Mouse (Mus musculus) ES-E14 (cell line): Measurements from ENCODE around the gene Hes3. TPM values are rescaled to one million over a fixed set of nuclear protein-coding genes. Genes with fewer than 3 reads are reported as not detected.
A peak's percentile ranks its signal among the peaks of the same experiment; 100 is the strongest.

ENCODE experiments used
- DNase-seq: peaks from one replicate; pipeline ENCODE4 v3.0.0-alpha.2; 2013; ENCODE audit warnings: low read depth, low spot score
- H3K27ac ChIP-seq: 2 replicates; pipeline ENCODE4 v1.5.1; 2012; ENCODE audit warnings: low read depth, mild to moderate bottlenecking, low read length, moderate library complexity, mixed read lengths; ENCODE audit not compliant: poor library complexity, insufficient read depth, severe bottlenecking
- H3K36me3 ChIP-seq: 2 replicates; pipeline ENCODE4 v1.6.1; 2012; ENCODE audit warnings: mild to moderate bottlenecking, low read length, moderate library complexity, mixed read lengths; ENCODE audit not compliant: control insufficient read depth, poor library complexity, insufficient read depth, severe bottlenecking
- H3K4me1 ChIP-seq, 2 experiments: fragments of 150-350 bp in 1 of 2; sonication (generic) in 1 of 2; 2 replicates each; pipeline ENCODE4 v1.6.1; 2012; ENCODE audit warnings: low read length in 2 of 2, mild to moderate bottlenecking in 1 of 2, mixed read lengths in 1 of 2; ENCODE audit not compliant: control insufficient read depth in 2 of 2, insufficient read depth in 2 of 2, poor library complexity in 1 of 2
- H3K4me3 ChIP-seq, 2 experiments: fragments of 150-350 bp in 1 of 2; sonication (generic) in 1 of 2; 2 replicates each; pipeline ENCODE4 v1.5.1; 2012; ENCODE audit warnings: low read length in 2 of 2, low read depth in 1 of 2, mild to moderate bottlenecking in 1 of 2, mixed read lengths in 1 of 2; ENCODE audit not compliant: insufficient read depth in 1 of 2, poor library complexity in 1 of 2, severe bottlenecking in 1 of 2
- H3K9ac ChIP-seq: 2 replicates; pipeline ENCODE4 v1.6.1; 2012; ENCODE audit warnings: low read depth, mild to moderate bottlenecking, low read length, mixed read lengths; ENCODE audit not compliant: poor library complexity, insufficient read depth, severe bottlenecking
- H3K9me3 ChIP-seq: fragments of 150-350 bp; sonication (generic); 2 replicates; pipeline ENCODE4 v1.6.1; 2012; ENCODE audit warnings: low read depth, mild to moderate bottlenecking, low read length; ENCODE audit not compliant: control insufficient read depth, insufficient read depth
- CHD2 ChIP-seq: IDR thresholded peaks from 2 replicates; pipeline ENCODE4 v1.6.1; 2014; ENCODE audit warnings: mild to moderate bottlenecking, low read depth, low read length, inconsistent platforms
- HCFC1 ChIP-seq: IDR thresholded peaks from 2 replicates; pipeline ENCODE4 v1.6.1; 2012; ENCODE audit warnings: low read length, inconsistent platforms, borderline replicate concordance; ENCODE audit not compliant: insufficient read depth
- MAFK ChIP-seq: IDR thresholded peaks from 2 replicates; pipeline ENCODE4 v1.6.1; 2014; ENCODE audit warnings: mild to moderate bottlenecking, low read depth, low read length, inconsistent platforms; ENCODE audit not compliant: insufficient read depth
- ZC3H11A ChIP-seq: IDR thresholded peaks from 2 replicates; pipeline ENCODE4 v1.6.1; 2012; ENCODE audit warnings: low read depth, mild to moderate bottlenecking, inconsistent platforms, low read length, borderline replicate concordance
- ZNF384 ChIP-seq: IDR thresholded peaks from 2 replicates; pipeline ENCODE4 v1.6.1; 2012; ENCODE audit warnings: low read depth, low read length, inconsistent platforms
- in situ Hi-C, 2 experiments: fragments of 600-800 bp; cut with MboI; formaldehyde crosslinking; loops; one replicate each; pipeline ENCODE4 v1.15.1; 2025; ENCODE audit warnings: low sequenced_read_pairs in 2 of 2, inconsistent platforms in 1 of 2; ENCODE audit not compliant: unreplicated experiment in 2 of 2
- total RNA-seq: library from RNA; depleted of rRNA; stranded (reverse); fragments of 300-350 nt; gene quantifications from 2 replicates; pipeline ENCODE4 v1.2.3, GENCODE M21; 2012

Hes3 gene
- total RNA-seq, 1 experiment = 0.58 TPM

- no peak for TF ChIP-seq MAFK
- TF ChIP-seq ZNF384 = no peak
- TF ChIP-seq CHD2 = no peak
- no peak for TF ChIP-seq HCFC1
- no peak for TF ChIP-seq ZC3H11A
Measured at GRCm38 (mm10) chr4:152326543-152326942, 35.1 kb upstream of the Hes3 start.

GRCm38 (mm10) chr4:152325574-152326411, 34.3 kb upstream of the Hes3 start, which contains the start of gene Rpl22:
Rpl22 (plus strand) TSS chr4:152325742.
- in situ Hi-C loops = no loop called here
- peaks cover 30% of the 10 kb centered on the region for H3K36me3 ChIP-seq
- DNase-seq = peak; percentile 94
- TF ChIP-seq HCFC1 (peak; percentile 85), CHD2 (no peak)
- H3K9ac ChIP-seq = peak within 1 kb of the TSS; percentile 98
- no peaks in the 10 kb centered on the region for H3K9me3 ChIP-seq
- peak within 1 kb of the TSS; percentile 74 to 92 for H3K4me3 ChIP-seq
- peak within 1 kb of the TSS; percentile 73 for H3K27ac ChIP-seq
- peaks cover 0 to 23% of the 10 kb centered on the region in 2 experiments; a peak in 2 of 4 replicates for H3K4me1 ChIP-seq

More at GRCm38 (mm10) chr4:152326543-152326942, 35.1 kb upstream of the Hes3 start:
- peak overlapping the region; percentile 98 for H3K9ac ChIP-seq
- H3K4me1 ChIP-seq = peaks cover 0 to 28% of the 10 kb centered on the region in 2 experiments; a peak in 2 of 4 replicates
- H3K4me3 ChIP-seq = peak overlapping the region; percentile 74 to 92
- peak overlapping the region; percentile 71; the same call in 1 of the 2 replicates for H3K27ac ChIP-seq
- no peak for DNase-seq
- peaks cover 38% of the 10 kb centered on the region for H3K36me3 ChIP-seq
- no peaks in the 10 kb centered on the region for H3K9me3 ChIP-seq
- in situ Hi-C loops = no loop called here

DNA sequence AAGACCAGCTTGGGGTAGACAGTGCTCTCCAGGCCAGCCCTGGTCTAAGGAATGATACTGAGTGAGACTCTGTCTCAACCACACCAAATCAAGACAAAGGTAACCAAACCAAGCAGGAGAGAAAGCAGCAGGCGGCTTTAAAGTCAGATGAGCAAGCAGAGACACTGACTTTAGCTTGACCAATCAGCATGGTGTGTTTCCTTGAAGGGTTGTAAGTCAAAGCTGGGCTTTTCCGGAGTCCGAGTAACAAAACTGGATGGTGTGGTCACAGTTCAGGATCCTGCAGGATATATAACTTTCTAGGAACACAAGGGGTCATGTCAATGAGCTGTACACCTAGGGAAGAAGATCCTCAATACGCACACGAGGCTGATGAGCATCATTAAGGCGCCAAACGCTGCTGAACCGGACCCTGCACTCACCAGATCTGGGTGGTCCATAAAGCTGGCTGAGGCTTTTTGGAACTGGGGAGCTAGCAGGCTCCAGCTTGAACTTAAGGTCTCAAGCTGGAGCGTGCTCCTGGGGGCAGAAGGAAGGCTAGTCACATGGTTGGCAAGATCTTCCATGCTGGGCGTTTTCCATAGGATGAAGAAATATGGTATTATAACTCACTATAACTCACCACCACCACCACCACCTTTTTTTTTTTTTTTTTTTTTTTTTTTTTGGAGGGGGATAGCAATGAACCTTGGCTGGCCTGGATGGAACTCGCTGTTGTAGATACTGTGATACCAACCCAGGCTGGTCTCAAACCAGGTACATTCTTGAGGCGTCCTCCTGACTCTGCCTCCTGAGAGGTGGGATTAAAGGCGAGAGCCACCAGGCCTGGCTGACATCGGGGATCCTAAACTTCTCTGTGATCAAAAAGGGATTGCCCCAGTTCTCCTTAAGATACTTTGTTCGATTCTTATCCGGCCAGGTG, 33.4 kb upstream of the Hes3 start:
- TF ChIP-seq CHD2 = no peak
- TF ChIP-seq ZNF384 = peak; percentile 71

DNA sequence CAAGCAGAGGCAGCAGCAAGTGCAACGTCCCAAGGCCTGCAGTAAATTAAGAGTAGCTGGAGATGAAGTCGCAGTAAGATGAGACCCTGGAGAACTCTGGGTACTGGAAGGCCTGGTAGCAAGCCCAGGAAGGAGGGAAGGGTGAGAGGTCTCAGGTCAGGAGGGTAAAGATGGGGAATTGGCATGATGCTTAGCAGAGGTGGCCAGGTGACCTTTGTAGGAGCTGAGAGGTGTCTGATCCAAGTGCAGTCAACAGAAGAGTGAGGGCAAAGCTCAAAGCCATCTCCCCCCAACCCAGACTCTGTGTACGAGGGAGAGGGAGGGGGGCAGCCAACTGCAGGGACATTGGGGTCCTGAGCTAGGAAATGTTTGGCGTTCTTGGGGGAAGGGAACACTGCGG, 30.0 kb upstream of the Hes3 start:
- no peaks in the 10 kb centered on the region for H3K9me3 ChIP-seq
- DNase-seq = no peak
- no peak overlapping the region for H3K4me3 ChIP-seq
- in situ Hi-C loops = no loop called here
- peaks cover 0 to 19% of the 10 kb centered on the region in 2 experiments; a peak in 2 of 4 replicates for H3K4me1 ChIP-seq
- no peak for TF ChIP-seq CHD2
- no peak overlapping the region for H3K27ac ChIP-seq
- no peaks in the 10 kb centered on the region for H3K36me3 ChIP-seq
- no peak overlapping the region for H3K9ac ChIP-seq

More for the DNA sequence above, 33.4 kb upstream of the Hes3 start:
- peak overlapping the region; percentile 52 to 71 for H3K4me3 ChIP-seq
- peak overlapping the region; percentile 84 for H3K9ac ChIP-seq
- no peaks in the 10 kb centered on the region for H3K9me3 ChIP-seq
- H3K27ac ChIP-seq = peak overlapping the region; percentile 73
- peaks cover 0 to 18% of the 10 kb centered on the region in 2 experiments; a peak in 2 of 4 replicates for H3K4me1 ChIP-seq
- DNase-seq = no peak
- in situ Hi-C loops = no loop called here
- H3K36me3 ChIP-seq = peaks cover 23% of the 10 kb centered on the region
